Mouse (Mus musculus) fat pad, adult 2 months (tissue): Measurements from ENCODE around the gene Itga9.

Source experiments
- DNase-seq: peaks from one replicate; pipeline ENCODE4 v3.0.0-alpha.2; 2011; ENCODE audit warnings: low read depth, low spot score; ENCODE audit errors: extremely low read depth

The Itga9 gene

GRCm38 (mm10) chr9:118606817-118607371 lies 404 bp downstream of the Itga9 start:
- DNase-seq: no peak

- no peak for DNase-seq
These were observed 1.4 kb downstream of the Itga9 start for GRCm38 (mm10) chr9:118607701-118608401.

DNA sequence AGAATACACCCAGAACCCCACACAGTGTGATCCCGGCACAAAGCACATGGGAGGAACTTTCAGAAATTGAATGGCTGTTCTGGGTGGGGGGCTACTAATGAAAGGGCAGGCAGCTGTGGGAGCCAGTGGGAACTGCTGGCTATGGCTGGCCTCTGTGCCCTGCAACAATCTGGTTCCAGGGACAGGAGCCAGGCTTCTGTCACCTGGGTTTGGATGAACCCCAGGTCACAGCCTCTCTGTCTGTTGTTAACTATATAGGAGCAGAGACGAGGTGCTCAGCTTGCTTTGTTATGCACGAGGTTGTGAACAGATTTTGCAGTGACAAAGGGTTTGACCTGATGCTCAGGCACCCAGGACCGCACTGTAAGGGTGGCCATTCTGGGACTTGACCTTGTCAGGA lies 2.1 kb downstream of the Itga9 start:
- DNase-seq: no peak

DNA sequence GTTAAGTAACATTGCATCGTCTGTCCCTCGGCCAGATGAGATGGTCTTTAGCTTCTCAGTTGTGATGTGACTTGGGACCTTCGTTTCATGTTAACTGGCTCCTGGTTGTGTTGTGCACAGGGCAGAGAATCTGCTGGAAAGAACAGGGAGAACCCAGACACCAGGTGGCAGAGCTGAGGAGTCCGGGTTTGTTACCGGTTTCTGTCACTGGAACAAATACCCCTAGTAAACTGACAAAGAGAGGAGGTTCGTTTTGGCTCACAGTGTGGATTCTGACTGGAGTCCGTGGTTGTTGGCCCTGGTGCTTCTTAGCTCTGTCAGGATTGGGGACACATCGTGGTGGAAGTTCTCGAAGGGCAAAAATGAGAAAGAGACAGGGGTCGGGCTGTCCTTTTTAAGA lies 3.6 kb downstream of the Itga9 start:
- DNase-seq: no peak

DNA sequence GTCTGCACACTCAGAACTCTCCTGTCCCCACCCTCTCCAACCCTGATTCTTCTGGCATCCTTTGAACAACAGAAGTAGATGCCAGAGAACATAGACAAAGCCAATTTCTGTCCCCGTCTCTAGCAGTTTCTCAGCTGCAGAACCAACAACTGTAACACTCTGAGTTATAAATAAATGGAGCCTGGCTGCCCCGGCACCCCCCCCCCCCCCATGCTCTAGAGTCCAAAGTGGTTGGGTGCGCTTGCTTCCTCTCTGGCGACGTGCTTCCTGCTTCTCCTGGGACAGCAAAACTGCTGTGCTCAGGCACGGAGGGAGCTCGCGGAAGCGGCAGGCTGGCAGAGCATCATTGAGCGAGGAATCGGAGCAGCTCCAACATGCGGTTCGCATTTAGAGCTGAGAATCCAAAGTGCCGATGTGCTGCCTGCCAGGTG lies 4.6 kb downstream of the Itga9 start:
- DNase-seq: no peak

DNA sequence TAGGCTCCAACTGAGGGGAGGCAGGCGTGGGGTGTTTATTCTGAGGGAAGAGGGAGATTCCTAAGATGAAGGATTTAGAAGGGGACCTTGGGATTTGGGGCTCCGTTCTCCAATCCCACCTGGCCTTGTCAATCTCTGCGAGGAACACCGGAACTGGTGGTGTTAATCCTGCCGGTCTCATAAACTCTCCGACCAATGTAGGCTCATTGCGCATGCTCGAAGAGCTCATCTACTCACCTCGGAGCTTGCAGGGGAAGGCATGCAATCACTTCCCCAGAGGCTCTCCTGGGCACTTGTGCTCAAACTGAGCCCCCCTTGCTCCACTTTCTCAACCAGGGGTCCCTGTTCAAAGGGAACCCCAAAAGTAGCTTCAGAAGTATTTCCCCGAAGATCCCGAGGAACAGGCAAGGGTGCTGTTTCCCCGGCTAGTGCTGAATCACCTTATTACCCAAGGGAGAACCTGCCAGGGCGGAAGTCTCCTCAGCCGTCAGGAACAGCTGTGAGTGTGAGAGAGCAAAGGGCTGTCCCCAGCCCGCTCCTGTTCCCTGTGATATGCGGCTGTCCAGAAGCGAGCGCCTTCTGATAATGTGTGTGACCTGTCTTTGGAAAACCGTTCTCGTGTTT lies 5.6 kb downstream of the Itga9 start:
- no peak for DNase-seq

DNA sequence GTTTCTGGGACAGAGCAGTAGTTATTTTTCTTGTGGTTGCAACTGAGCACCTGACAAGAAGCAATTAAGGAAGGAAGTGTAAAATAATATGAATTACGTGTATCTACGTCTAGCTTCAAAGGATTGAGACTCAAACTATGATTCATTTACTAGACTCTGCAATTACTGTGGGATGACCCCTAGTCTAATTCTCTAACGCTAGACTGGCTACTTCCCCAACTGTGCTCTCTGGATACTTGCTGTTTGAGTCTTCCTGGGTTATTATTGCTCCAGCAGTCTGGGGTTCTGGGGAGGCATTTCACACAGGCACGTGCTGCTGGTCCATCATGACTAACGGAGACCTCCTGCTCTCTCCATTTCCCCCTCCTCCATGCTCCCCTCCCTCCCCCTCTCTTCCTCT lies 10.7 kb downstream of the Itga9 start:
- DNase-seq: no peak

GRCm38 (mm10) chr9:118618732-118619250 lies 12.3 kb downstream of the Itga9 start:
- no peak for DNase-seq

DNA sequence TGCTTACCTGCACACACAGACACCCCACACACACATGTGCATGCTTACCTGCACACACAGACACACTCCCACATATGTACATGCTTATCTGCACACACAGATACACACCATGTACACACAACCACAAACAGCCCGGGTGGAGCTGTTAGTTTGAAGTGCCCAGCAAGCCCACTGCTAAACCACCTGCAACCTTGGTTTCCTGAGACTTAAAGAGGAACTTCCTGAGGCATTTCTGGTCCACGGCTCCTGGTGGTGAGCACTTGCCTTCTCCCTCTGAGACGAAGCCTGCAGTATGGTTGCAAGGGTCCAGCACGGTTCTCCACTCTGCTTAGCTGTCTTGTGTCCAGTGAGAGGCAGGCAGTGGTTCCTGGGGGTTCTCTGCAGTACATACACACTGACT lies 14.3 kb downstream of the Itga9 start:
- no peak for DNase-seq

DNA sequence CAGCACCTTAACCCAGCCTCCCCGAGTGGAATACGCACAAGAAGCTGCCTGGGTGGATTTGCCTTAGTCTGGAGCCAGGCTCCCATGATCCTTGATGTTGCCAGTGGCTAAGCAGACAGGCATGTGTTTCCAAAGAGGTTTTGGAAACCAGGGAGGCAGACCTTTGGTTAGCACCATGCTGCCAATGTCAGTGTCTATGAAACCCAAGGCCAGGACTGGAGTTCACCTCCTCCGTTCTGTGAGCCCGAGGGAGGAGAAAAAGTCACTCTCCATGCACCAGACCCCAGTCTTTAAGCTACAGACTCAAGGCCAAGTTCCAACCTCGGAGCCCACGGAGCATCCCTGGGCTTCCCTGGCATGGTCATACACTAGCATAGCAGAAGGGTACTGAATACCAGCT lies 15.2 kb downstream of the Itga9 start:
- no peak for DNase-seq

- DNase-seq: no peak
These were observed 16.1 kb downstream of the Itga9 start for GRCm38 (mm10) chr9:118622376-118623166.

DNA sequence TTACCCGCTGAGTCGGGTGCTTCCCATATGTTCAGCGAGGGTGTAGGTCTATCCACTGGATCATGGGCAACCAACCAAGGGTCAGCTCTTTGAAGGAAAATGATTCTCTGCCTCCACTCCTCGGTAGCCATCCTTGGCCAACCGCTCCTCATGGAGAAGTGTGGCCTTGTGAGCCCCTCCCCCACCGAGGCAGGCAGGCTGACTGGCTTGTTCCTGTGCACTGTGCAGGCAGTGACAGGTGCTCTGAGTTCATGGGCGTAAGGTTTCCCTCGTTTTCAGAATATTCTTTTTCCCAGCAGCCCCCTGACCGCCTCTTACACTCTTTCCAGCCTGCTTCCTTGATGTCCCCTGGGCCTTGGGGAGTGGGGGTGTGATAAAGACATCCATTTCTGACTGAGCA lies 17.0 kb downstream of the Itga9 start:
- no peak for DNase-seq

GRCm38 (mm10) chr9:118624146-118624545 lies 17.7 kb downstream of the Itga9 start:
- DNase-seq: no peak

- no peak for DNase-seq
These were observed 23.4 kb downstream of the Itga9 start for GRCm38 (mm10) chr9:118629763-118630379.

DNA sequence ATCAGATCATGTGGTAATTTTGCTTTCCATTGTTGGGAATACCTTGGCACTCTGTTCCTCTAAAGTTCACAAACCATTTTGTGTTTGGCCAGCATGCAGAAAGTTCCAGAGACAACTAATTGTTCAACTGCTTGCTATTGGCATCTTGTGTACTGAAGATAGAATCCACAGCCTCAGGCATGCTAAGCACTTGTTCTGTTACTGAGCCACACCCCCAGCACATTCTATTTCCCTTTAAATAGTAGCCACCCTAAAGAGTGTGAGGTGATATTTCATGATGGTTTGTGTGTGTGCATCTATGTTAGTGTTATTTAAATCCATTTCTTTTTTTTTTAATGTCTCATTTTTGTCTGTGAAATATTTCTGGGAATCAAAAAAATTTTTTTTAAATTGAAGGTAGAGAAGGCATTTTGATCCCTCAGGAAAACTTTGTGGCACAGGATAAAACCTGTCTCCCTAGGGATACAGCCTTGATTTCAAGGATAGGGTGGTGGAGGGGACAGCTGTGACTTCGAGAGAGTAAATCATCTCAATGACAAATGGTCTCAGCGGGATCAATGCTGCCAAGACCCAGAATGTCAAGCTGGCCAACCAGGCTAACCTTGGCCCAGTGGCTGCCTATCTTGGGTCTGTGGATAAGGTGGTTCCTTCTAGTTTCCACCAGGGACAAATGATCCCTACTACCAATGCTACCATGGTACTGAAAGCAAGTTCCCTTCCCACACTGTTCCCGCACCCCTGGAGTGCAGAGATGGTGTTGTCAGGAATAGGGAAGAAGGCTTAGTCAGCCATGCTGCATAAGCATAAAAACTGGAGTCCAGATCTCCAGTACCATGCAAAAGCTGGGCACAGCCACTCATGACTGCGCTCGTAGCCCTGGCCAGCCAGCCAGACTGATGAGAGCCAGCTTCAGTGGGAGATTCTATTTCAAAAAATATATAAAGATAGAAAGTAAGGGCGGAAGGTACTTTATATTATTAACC lies 25.6 kb downstream of the Itga9 start:
- no peak for DNase-seq

DNA sequence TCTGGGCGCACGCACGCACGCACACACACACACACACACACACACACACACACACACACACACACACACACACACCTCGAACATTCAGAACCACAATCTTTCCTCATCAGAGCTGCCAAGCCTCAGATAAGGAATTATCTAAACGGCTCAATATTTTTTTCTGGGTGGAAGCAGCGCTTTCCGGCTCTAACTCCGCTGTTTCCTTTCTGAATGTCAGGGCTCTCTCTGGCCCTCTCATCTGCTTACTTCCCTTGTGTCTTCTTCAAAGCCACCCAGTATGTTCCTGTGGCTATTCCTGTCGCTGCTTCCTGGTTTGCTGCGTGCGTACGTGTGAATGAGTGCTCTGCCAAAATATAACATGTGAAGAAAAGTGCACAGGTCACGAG lies 26.3 kb downstream of the Itga9 start:
- no peak for DNase-seq

DNA sequence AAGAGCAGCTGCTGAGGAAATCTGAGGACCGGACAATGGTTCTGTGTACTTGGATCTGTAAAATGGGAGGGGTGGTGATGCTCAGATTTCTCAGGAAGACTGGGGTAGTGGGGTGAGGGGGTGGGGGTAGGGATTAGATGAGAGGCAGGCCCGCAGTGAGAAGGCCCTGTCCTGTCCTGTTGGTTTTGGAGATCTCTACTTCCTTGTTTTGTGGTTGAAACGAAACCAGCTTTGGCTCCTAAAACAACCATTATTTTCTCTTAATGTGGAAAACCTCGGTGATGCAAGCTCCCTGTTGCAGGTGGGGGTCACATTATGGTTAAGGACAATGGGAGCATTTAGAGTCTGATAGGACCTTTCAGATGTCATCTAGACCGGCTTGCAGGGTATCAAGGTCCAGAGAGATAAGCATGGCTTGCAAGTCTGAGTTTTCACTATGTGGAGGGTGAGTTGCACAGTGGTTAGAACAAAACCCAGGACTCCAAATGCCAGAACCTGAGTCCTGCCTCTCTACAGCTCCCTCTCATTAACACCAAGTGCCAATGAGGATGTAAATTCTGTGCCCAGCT lies 32.2 kb downstream of the Itga9 start:
- DNase-seq: no peak

- no peak for DNase-seq
These were observed 39.3 kb downstream of the Itga9 start for GRCm38 (mm10) chr9:118645698-118646355.

DNA sequence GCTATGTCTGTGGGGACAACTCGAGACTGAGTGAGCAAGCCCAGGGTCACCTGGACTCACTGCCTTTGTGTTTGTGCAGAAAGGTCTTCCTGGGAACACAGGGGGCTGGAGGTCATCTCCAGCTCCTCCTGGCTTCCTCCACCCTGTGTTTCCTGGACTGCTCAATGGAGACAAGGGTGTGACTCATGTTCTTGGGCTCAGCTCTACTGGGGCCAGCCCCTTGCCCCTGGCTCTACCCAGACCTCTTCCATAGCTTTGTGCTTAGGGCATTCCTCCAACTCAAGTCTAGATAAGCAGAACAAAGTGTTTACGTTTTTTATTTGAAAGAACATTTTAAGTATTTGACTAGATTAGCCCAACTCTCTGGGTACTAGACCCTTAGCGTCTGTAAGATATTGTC lies 41.0 kb downstream of the Itga9 start:
- DNase-seq: no peak
